13 mouse cellular contexts compared by ENCODE assay signal in genomic region chr11:75323326-75323737, GRCm38 (mm10). TPM values are rescaled to one million over a fixed set of nuclear protein-coding genes. Genes with fewer than 3 reads are reported as not detected.
A peak's percentile ranks its signal among the peaks of the same experiment; 100 is the strongest.
DNase-seq lines count a peak whose midpoint lies in the region; ATAC-seq and TF ChIP-seq lines count a peak whose summit lies in the region.
"Had no signal": no experiment of that assay in that cellular context is flagged by ENCODE, and none has a peak within 500 bp of the region (broad histone marks: within the 10 kb centered on the region; RNA-seq: fewer than 3 reads in every experiment).

No protein-coding gene starts in this region.

- no peak for DNase-seq in embryonic facial prominence, embryonic 10.5 days (ENCODE audit: low spot score)
- DNase-seq in midbrain, postnatal 0 days (ENCODE audit: low spot score), result no peak
- DNase-seq in embryonic facial prominence, embryonic 14.5 days (ENCODE audit: low spot score), result no peak
- no peak for DNase-seq in stomach, postnatal 0 days (ENCODE audit: low spot score)
- no peak for DNase-seq in cerebellum, adult 2 months
- no peak for DNase-seq in forebrain, embryonic 11.5 days (ENCODE audit: low spot score)
- DNase-seq: cerebellum, postnatal 10 days; gastrocnemius, postnatal 25 days had no signal

- no peak overlapping the region for H3K9ac ChIP-seq in embryonic facial prominence, embryonic 13.5 days
- no peak overlapping the region for H3K9ac ChIP-seq in midbrain, postnatal 0 days (replicated peaks; ENCODE audit: low read length, poor library complexity, severe bottlenecking)
- H3K9ac ChIP-seq in midbrain, embryonic 15.5 days, result no peak overlapping the region
- no peak overlapping the region for H3K9ac ChIP-seq in embryonic facial prominence, embryonic 14.5 days (ENCODE audit: low read depth, low read length)
- no peak overlapping the region for H3K9ac ChIP-seq in stomach, postnatal 0 days (ENCODE audit: low read length)
- no peak overlapping the region for H3K9ac ChIP-seq in forebrain, embryonic 11.5 days (ENCODE audit: low read length)
- H3K9ac ChIP-seq: limb, embryonic 12.5 days had no signal

- TF ChIP-seq POLR2A in cerebellum, adult 2 months (IDR thresholded peaks at IDR 0.05; ENCODE audit: borderline replicate concordance, insufficient read depth, low read length), result no peak

- peak overlapping the region; percentile 55; the same call in 1 of the 2 replicates for H3K27ac ChIP-seq in embryonic facial prominence, embryonic 13.5 days
- H3K27ac ChIP-seq in embryonic facial prominence, embryonic 10.5 days (replicated peaks), result no peak overlapping the region
- no peak overlapping the region for H3K27ac ChIP-seq in midbrain, postnatal 0 days (ENCODE audit: low read depth, low read length)
- no peak overlapping the region for H3K27ac ChIP-seq in midbrain, embryonic 15.5 days
- H3K27ac ChIP-seq in embryonic facial prominence, embryonic 14.5 days (replicated peaks; ENCODE audit: low read depth, low read length), result peak overlapping the region; percentile 41; the same call in 1 of the 2 replicates
- no peak overlapping the region for H3K27ac ChIP-seq in stomach, postnatal 0 days (replicated peaks)
- H3K27ac ChIP-seq in cerebellum, adult 2 months (ENCODE audit: insufficient read depth, low read length), result no peak overlapping the region
- no peak overlapping the region for H3K27ac ChIP-seq in forebrain, embryonic 11.5 days (ENCODE audit: low read depth, low read length)
- H3K27ac ChIP-seq: limb, embryonic 12.5 days had no signal

- peaks cover 24% of the 10 kb centered on the region for H3K4me1 ChIP-seq in embryonic facial prominence, embryonic 13.5 days
- H3K4me1 ChIP-seq in embryonic facial prominence, embryonic 10.5 days, result peaks cover 6% of the 10 kb centered on the region; the same call in 1 of the 2 replicates
- H3K4me1 ChIP-seq in midbrain, postnatal 0 days (ENCODE audit: insufficient read depth, low read length), result no peaks in the 10 kb centered on the region; the same call in 1 of the 2 replicates
- H3K4me1 ChIP-seq in midbrain, embryonic 15.5 days, result peaks cover 22% of the 10 kb centered on the region
- no peaks in the 10 kb centered on the region for H3K4me1 ChIP-seq in embryonic facial prominence, embryonic 14.5 days (ENCODE audit: control insufficient read depth, insufficient read depth, low read length)
- peaks cover 6% of the 10 kb centered on the region; the same call in 1 of the 2 replicates for H3K4me1 ChIP-seq in stomach, postnatal 0 days (replicated peaks; ENCODE audit: control insufficient read depth, insufficient read depth)
- H3K4me1 ChIP-seq in cerebellum, adult 2 months (ENCODE audit: control insufficient read depth, insufficient read depth, low read length), result no peaks in the 10 kb centered on the region
- no peaks in the 10 kb centered on the region for H3K4me1 ChIP-seq in forebrain, embryonic 11.5 days (replicated peaks; ENCODE audit: control insufficient read depth, insufficient read depth, low read length)

- ATAC-seq in embryonic facial prominence, embryonic 13.5 days (ENCODE audit: insufficient number of reproducible peaks, insufficient read depth, low FRiP score, low TSS enrichment, low read depth), result no peak
- ATAC-seq in midbrain, postnatal 0 days (ENCODE audit: low FRiP score), result no peak
- no peak for ATAC-seq in midbrain, embryonic 15.5 days (replicated peaks)
- ATAC-seq in embryonic facial prominence, embryonic 14.5 days (ENCODE audit: low read depth), result no peak
- no peak for ATAC-seq in stomach, postnatal 0 days (ENCODE audit: low FRiP score, low TSS enrichment)
- ATAC-seq in forebrain, embryonic 11.5 days (replicated peaks; ENCODE audit: low FRiP score), result no peak
- ATAC-seq: forebrain, embryonic 16.5 days; hindbrain, embryonic 16.5 days had no signal

- no peaks in the 10 kb centered on the region for H3K9me3 ChIP-seq in embryonic facial prominence, embryonic 13.5 days
- no peaks in the 10 kb centered on the region for H3K9me3 ChIP-seq in embryonic facial prominence, embryonic 10.5 days
- no peaks in the 10 kb centered on the region for H3K9me3 ChIP-seq in midbrain, postnatal 0 days (ENCODE audit: low read length)
- H3K9me3 ChIP-seq in midbrain, embryonic 15.5 days, result no peaks in the 10 kb centered on the region
- no peaks in the 10 kb centered on the region for H3K9me3 ChIP-seq in embryonic facial prominence, embryonic 14.5 days (ENCODE audit: control insufficient read depth, low read length)
- no peaks in the 10 kb centered on the region for H3K9me3 ChIP-seq in stomach, postnatal 0 days (ENCODE audit: control insufficient read depth, low read length)
- H3K9me3 ChIP-seq in forebrain, embryonic 11.5 days (ENCODE audit: control insufficient read depth, low read length), result no peaks in the 10 kb centered on the region
- H3K9me3 ChIP-seq: limb, embryonic 12.5 days had no signal

- peak; percentile 26; the same call in 1 of the 2 replicates for TF ChIP-seq CTCF in midbrain, postnatal 0 days (IDR thresholded peaks at IDR 0.05)
- TF ChIP-seq CTCF in stomach, postnatal 0 days (IDR thresholded peaks at IDR 0.05; ENCODE audit: low read depth), result peak; percentile 42
- no peak for TF ChIP-seq CTCF in cerebellum, adult 2 months (IDR thresholded peaks at IDR 0.05; ENCODE audit: borderline replicate concordance, insufficient read depth, low read depth, low read length)

- H3K36me3 ChIP-seq in embryonic facial prominence, embryonic 13.5 days, result peaks cover 14% of the 10 kb centered on the region
- H3K36me3 ChIP-seq in embryonic facial prominence, embryonic 10.5 days (replicated peaks), result peaks cover 67% of the 10 kb centered on the region
- H3K36me3 ChIP-seq in midbrain, postnatal 0 days (ENCODE audit: insufficient read depth, low read length), result no peaks in the 10 kb centered on the region
- 0 out of 2 replicates have a peak, but pooled peaks cover 2% of the 10 kb centered on the region for H3K36me3 ChIP-seq in midbrain, embryonic 15.5 days (replicated peaks)
- H3K36me3 ChIP-seq in embryonic facial prominence, embryonic 14.5 days (ENCODE audit: control insufficient read depth, insufficient read depth, low read length), result peaks cover 10% of the 10 kb centered on the region
- no peaks in the 10 kb centered on the region for H3K36me3 ChIP-seq in stomach, postnatal 0 days (ENCODE audit: control insufficient read depth, insufficient read depth, low read length)
- no peaks in the 10 kb centered on the region for H3K36me3 ChIP-seq in forebrain, embryonic 11.5 days (ENCODE audit: control insufficient read depth, insufficient read depth, low read length)

- 52% methylated on average over 8 of the region's 8 CpGs for WGBS in embryonic facial prominence, embryonic 13.5 days
- 82% methylated on average over 8 of the region's 8 CpGs for WGBS in embryonic facial prominence, embryonic 10.5 days
- WGBS in midbrain, postnatal 0 days, result 78% methylated on average over 8 of the region's 8 CpGs
- WGBS in midbrain, embryonic 15.5 days, result 79% methylated on average over 8 of the region's 8 CpGs
- WGBS in embryonic facial prominence, embryonic 14.5 days, result 63% methylated on average over 8 of the region's 8 CpGs
- WGBS in stomach, postnatal 0 days, result 54% methylated on average over 8 of the region's 8 CpGs
- 81% methylated on average over 8 of the region's 8 CpGs for WGBS in cerebellum, adult 2 months
- WGBS in forebrain, embryonic 11.5 days, result 84% methylated on average over 8 of the region's 8 CpGs

- TF ChIP-seq EP300 in stomach, postnatal 0 days (optimal IDR thresholded peaks at IDR 0.05), result no peak

- H3K4me3 ChIP-seq in embryonic facial prominence, embryonic 13.5 days, result no peak overlapping the region
- H3K4me3 ChIP-seq in embryonic facial prominence, embryonic 10.5 days, result no peak overlapping the region
- no peak overlapping the region for H3K4me3 ChIP-seq in midbrain, postnatal 0 days (ENCODE audit: low read depth, low read length)
- no peak overlapping the region for H3K4me3 ChIP-seq in midbrain, embryonic 15.5 days
- H3K4me3 ChIP-seq in embryonic facial prominence, embryonic 14.5 days (ENCODE audit: low read depth, low read length), result no peak overlapping the region
- H3K4me3 ChIP-seq in stomach, postnatal 0 days (ENCODE audit: low read depth, low read length), result no peak overlapping the region
- H3K4me3 ChIP-seq in cerebellum, adult 2 months (replicated peaks; ENCODE audit: insufficient read depth, low read depth, low read length), result no peak overlapping the region
- no peak overlapping the region for H3K4me3 ChIP-seq in forebrain, embryonic 11.5 days (ENCODE audit: low read depth, low read length)
- H3K4me3 ChIP-seq: limb, embryonic 12.5 days had no signal

- H3K4me2 ChIP-seq in embryonic facial prominence, embryonic 13.5 days, result no peak overlapping the region
- H3K4me2 ChIP-seq in midbrain, postnatal 0 days (ENCODE audit: low read depth, low read length, poor library complexity, severe bottlenecking), result no peak overlapping the region
- no peak overlapping the region for H3K4me2 ChIP-seq in midbrain, embryonic 15.5 days
- no peak overlapping the region for H3K4me2 ChIP-seq in embryonic facial prominence, embryonic 14.5 days (ENCODE audit: low read depth, low read length)
- no peak overlapping the region for H3K4me2 ChIP-seq in stomach, postnatal 0 days (replicated peaks; ENCODE audit: low read depth)
- H3K4me2 ChIP-seq in forebrain, embryonic 11.5 days (ENCODE audit: low read depth, low read length, severe bottlenecking), result no peak overlapping the region
- H3K4me2 ChIP-seq: limb, embryonic 12.5 days had no signal

- H3K27me3 ChIP-seq in embryonic facial prominence, embryonic 13.5 days, result no peaks in the 10 kb centered on the region
- no peaks in the 10 kb centered on the region for H3K27me3 ChIP-seq in embryonic facial prominence, embryonic 10.5 days (replicated peaks; ENCODE audit: low read depth, poor library complexity, severe bottlenecking)
- no peaks in the 10 kb centered on the region for H3K27me3 ChIP-seq in midbrain, postnatal 0 days (ENCODE audit: insufficient read depth, low read length)
- no peaks in the 10 kb centered on the region for H3K27me3 ChIP-seq in midbrain, embryonic 15.5 days (replicated peaks)
- H3K27me3 ChIP-seq in embryonic facial prominence, embryonic 14.5 days (replicated peaks; ENCODE audit: control insufficient read depth, insufficient read depth, low read length), result no peaks in the 10 kb centered on the region
- no peaks in the 10 kb centered on the region for H3K27me3 ChIP-seq in stomach, postnatal 0 days (ENCODE audit: control insufficient read depth, insufficient read depth, low read length)
- H3K27me3 ChIP-seq in cerebellum, adult 2 months (ENCODE audit: control insufficient read depth, insufficient read depth, low read length), result no peaks in the 10 kb centered on the region; the same call in 1 of the 2 replicates
- H3K27me3 ChIP-seq in forebrain, embryonic 11.5 days (ENCODE audit: control insufficient read depth, insufficient read depth, low read length), result no peaks in the 10 kb centered on the region
- H3K27me3 ChIP-seq: limb, embryonic 12.5 days had no signal

RNA-seq across cellular contexts. Expression of gene Rpa1, which starts 24.8 kb away (rescaled TPM):
- 110 and 120 TPM in 2 replicates for polyA plus RNA-seq in embryonic facial prominence, embryonic 13.5 days (2015; fragmentation: Nextera tagmentation; extraction: Ambion mirVana)
- polyA plus RNA-seq in embryonic facial prominence, embryonic 10.5 days (2016; fragmentation: Nextera tagmentation; extraction: Ambion mirVana), result 192 and 201 TPM in 2 replicates
- 35.9 and 47.6 TPM in 2 replicates for total RNA-seq in midbrain, postnatal 0 days (2014; rRNA removed)
- polyA plus RNA-seq in midbrain, postnatal 0 days (2015; fragmentation: Nextera tagmentation; extraction: Ambion mirVana), result 43.8 TPM in 2 replicates
- 49.1 and 49.6 TPM in 2 replicates for polyA plus RNA-seq in midbrain, embryonic 15.5 days (2015; fragmentation: Nextera tagmentation; extraction: Ambion mirVana)
- 85.0 and 85.8 TPM in 2 replicates for polyA plus RNA-seq in embryonic facial prominence, embryonic 14.5 days (2014; fragmentation: Nextera tagmentation; extraction: Ambion mirVana)
- 46.0 and 48.0 TPM in 2 replicates for polyA plus RNA-seq in stomach, postnatal 0 days (2015; fragmentation: Nextera tagmentation; extraction: Ambion mirVana)
- polyA plus RNA-seq in cerebellum, adult 2 months (2012; rRNA removed), result 59.3 and 64.2 TPM in 2 replicates
- polyA plus RNA-seq in forebrain, embryonic 11.5 days (2014; fragmentation: Nextera tagmentation; extraction: Ambion mirVana), result 140 and 146 TPM in 2 replicates

RNA-seq across cellular contexts. Expression of gene Smyd4, which starts 24.9 kb away (rescaled TPM):
- 15.6 and 19.8 TPM in 2 replicates for polyA plus RNA-seq in embryonic facial prominence, embryonic 13.5 days (2015; fragmentation: Nextera tagmentation; extraction: Ambion mirVana)
- polyA plus RNA-seq in embryonic facial prominence, embryonic 10.5 days (2016; fragmentation: Nextera tagmentation; extraction: Ambion mirVana), result 18.2 TPM in 2 replicates
- 11.0 and 16.7 TPM in 2 replicates for total RNA-seq in midbrain, postnatal 0 days (2014; rRNA removed)
- 15.2 and 16.8 TPM in 2 replicates for polyA plus RNA-seq in midbrain, postnatal 0 days (2015; fragmentation: Nextera tagmentation; extraction: Ambion mirVana)
- polyA plus RNA-seq in midbrain, embryonic 15.5 days (2015; fragmentation: Nextera tagmentation; extraction: Ambion mirVana), result 16.8 and 17.2 TPM in 2 replicates
- 7.8 and 10.2 TPM in 2 replicates for polyA plus RNA-seq in embryonic facial prominence, embryonic 14.5 days (2014; fragmentation: Nextera tagmentation; extraction: Ambion mirVana)
- 5.0 and 6.3 TPM in 2 replicates for polyA plus RNA-seq in stomach, postnatal 0 days (2015; fragmentation: Nextera tagmentation; extraction: Ambion mirVana)
- polyA plus RNA-seq in cerebellum, adult 2 months (2012; rRNA removed), result 9.1 and 9.2 TPM in 2 replicates
- 17.3 and 20.0 TPM in 2 replicates for polyA plus RNA-seq in forebrain, embryonic 11.5 days (2014; fragmentation: Nextera tagmentation; extraction: Ambion mirVana)

Comparison
In these comparisons a context has a peak if more than half of its experiments do, and no peak if none do; other contexts are left out.
1. H3K27ac ChIP-seq: peak in embryonic facial prominence, embryonic 13.5 days (single experiment) and embryonic facial prominence, embryonic 14.5 days (single experiment); none in embryonic facial prominence, embryonic 10.5 days (single experiment), midbrain, postnatal 0 days (single experiment), midbrain, embryonic 15.5 days (single experiment), stomach, postnatal 0 days (single experiment), cerebellum, adult 2 months (single experiment) and forebrain, embryonic 11.5 days (single experiment).